Mouse (Mus musculus): ENCODE results near the gene Dcpp1. TPM values are rescaled to one million over a fixed set of nuclear protein-coding genes. Genes with fewer than 3 reads are reported as not detected.

The Dcpp1 gene
- total and polyA plus RNA-seq, 2 experiments from 2014 or later, result not detected

DNA sequence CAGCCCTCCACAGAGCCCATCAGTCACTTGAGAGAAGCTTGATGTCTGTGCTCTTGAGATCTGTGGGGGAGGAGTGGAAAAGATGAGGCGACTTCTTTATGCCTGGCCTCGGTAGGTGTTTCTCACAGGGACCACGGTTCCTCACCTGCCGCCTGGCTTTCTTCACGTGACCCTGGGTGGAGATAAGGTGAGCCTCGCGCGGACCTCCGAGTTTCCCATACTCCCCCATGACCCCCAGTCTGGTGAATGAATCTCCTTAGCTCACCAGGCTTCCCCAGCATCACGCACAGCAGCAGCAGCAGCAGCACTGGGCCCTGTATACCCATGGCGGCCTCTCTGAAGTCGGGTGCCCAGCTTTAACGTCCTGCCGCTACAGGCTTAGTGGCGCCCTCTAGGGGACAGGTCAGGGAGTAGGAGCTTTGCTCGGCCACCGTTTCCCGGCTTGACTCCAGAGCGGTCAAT lies 36.8 kb upstream of the Dcpp1 start, which contains the start of the genes Prss32 and Prss41:
Gene Prss32 (plus strand): TSS at position 44 of the 462 bp plus-strand sequence.
Gene Prss41 (minus strand): TSS at position 361 of the 462 bp plus-strand sequence.
- ATAC-seq (ENCODE audit: insufficient read depth, low read depth), result no peak
- Histone ChIP-seq H3K4me3 (ENCODE audit: low read depth, low read length) (no peak within 1 kb of the TSS), H3K9me3 (replicated peaks; ENCODE audit: control insufficient read depth, low read length) (no peaks in the 10 kb centered on the region), H3K36me3 (replicated peaks; ENCODE audit: control insufficient read depth, insufficient read depth, low read length) (no peaks in the 10 kb centered on the region), H3K4me2 (ENCODE audit: low read depth, low read length) (no peak within 1 kb of the TSS), H3K27ac (ENCODE audit: low read depth) (no peak within 1 kb of the TSS), H3K9ac (replicated peaks; ENCODE audit: low read depth, low read length) (no peak within 1 kb of the TSS), H3K27me3 (ENCODE audit: control insufficient read depth, insufficient read depth, low read length) (no peaks in the 10 kb centered on the region), H3K4me1 (ENCODE audit: control insufficient read depth, insufficient read depth) (no peaks in the 10 kb centered on the region)
- no peak for TF ChIP-seq EP300 (IDR thresholded peaks at IDR 0.05; ENCODE audit: low read depth)
- TF ChIP-seq CTCF (IDR thresholded peaks at IDR 0.05; ENCODE audit: low read depth), result peak; percentile 35
- WGBS, result 13% methylated on average over 19 of the region's 19 CpGs
- no peak for DNase-seq (ENCODE audit: low spot score)

- TF ChIP-seq EP300 (IDR thresholded peaks at IDR 0.05; ENCODE audit: low read depth) (no peak), CTCF (IDR thresholded peaks at IDR 0.05; ENCODE audit: low read depth) (0 out of 2 replicates have a peak, but pooled peaks have one; percentile 6)
- Histone ChIP-seq H3K4me2 (ENCODE audit: low read depth, low read length) (no peak overlapping the region), H3K9ac (replicated peaks; ENCODE audit: low read depth, low read length) (no peak overlapping the region), H3K4me1 (ENCODE audit: control insufficient read depth, insufficient read depth) (peaks cover 3% of the 10 kb centered on the region; the same call in 1 of the 2 replicates), H3K9me3 (replicated peaks; ENCODE audit: control insufficient read depth, low read length) (no peaks in the 10 kb centered on the region), H3K27ac (ENCODE audit: low read depth) (no peak overlapping the region), H3K4me3 (ENCODE audit: low read depth, low read length) (no peak overlapping the region), H3K36me3 (replicated peaks; ENCODE audit: control insufficient read depth, insufficient read depth, low read length) (no peaks in the 10 kb centered on the region), H3K27me3 (ENCODE audit: control insufficient read depth, insufficient read depth, low read length) (no peaks in the 10 kb centered on the region)
- no peak for DNase-seq (ENCODE audit: low spot score)
- no peak for ATAC-seq (ENCODE audit: insufficient read depth, low read depth)
- 56% methylated on average over 2 of the region's 2 CpGs for WGBS
These were observed 30.6 kb upstream of the Dcpp1 start for GRCm38 (mm10) chr17:23850028-23850427.

GRCm38 (mm10) chr17:23850853-23851749 lies 29.6 kb upstream of the Dcpp1 start:
- H3K36me3 ChIP-seq (replicated peaks; ENCODE audit: control insufficient read depth, insufficient read depth, low read length), result no peaks in the 10 kb centered on the region
- ATAC-seq (ENCODE audit: insufficient read depth, low read depth), result no peak; the same call in 1 of the 2 replicates
- no peak overlapping the region for H3K27ac ChIP-seq (ENCODE audit: low read depth)
- H3K9ac ChIP-seq (replicated peaks; ENCODE audit: low read depth, low read length), result no peak overlapping the region
- DNase-seq (ENCODE audit: low spot score), result peak; percentile 50
- TF ChIP-seq CTCF (IDR thresholded peaks at IDR 0.05; ENCODE audit: low read depth) (peak; percentile 81), EP300 (IDR thresholded peaks at IDR 0.05; ENCODE audit: low read depth) (no peak)
- WGBS, result 45% methylated on average over 18 of the region's 19 CpGs
- H3K4me3 ChIP-seq (ENCODE audit: low read depth, low read length), result no peak overlapping the region
- no peaks in the 10 kb centered on the region for H3K9me3 ChIP-seq (replicated peaks; ENCODE audit: control insufficient read depth, low read length)
- no peak overlapping the region for H3K4me2 ChIP-seq (ENCODE audit: low read depth, low read length)
- H3K27me3 ChIP-seq (ENCODE audit: control insufficient read depth, insufficient read depth, low read length), result no peaks in the 10 kb centered on the region
- peaks cover 3% of the 10 kb centered on the region; the same call in 1 of the 2 replicates for H3K4me1 ChIP-seq (ENCODE audit: control insufficient read depth, insufficient read depth)

GRCm38 (mm10) chr17:23853292-23853691 lies 27.4 kb upstream of the Dcpp1 start:
- peaks cover 3% of the 10 kb centered on the region; the same call in 1 of the 2 replicates for H3K4me1 ChIP-seq (ENCODE audit: control insufficient read depth, insufficient read depth)
- H3K9me3 ChIP-seq (replicated peaks; ENCODE audit: control insufficient read depth, low read length), result no peaks in the 10 kb centered on the region
- no peak overlapping the region for H3K4me3 ChIP-seq (ENCODE audit: low read depth, low read length)
- ATAC-seq (ENCODE audit: insufficient read depth, low read depth), result no peak
- no peak for DNase-seq (ENCODE audit: low spot score)
- WGBS, result 40% methylated on average over 5 of the region's 5 CpGs
- no peaks in the 10 kb centered on the region for H3K27me3 ChIP-seq (ENCODE audit: control insufficient read depth, insufficient read depth, low read length)
- H3K9ac ChIP-seq (replicated peaks; ENCODE audit: low read depth, low read length), result no peak overlapping the region
- H3K4me2 ChIP-seq (ENCODE audit: low read depth, low read length), result no peak overlapping the region
- H3K27ac ChIP-seq (ENCODE audit: low read depth), result no peak overlapping the region
- TF ChIP-seq EP300 (IDR thresholded peaks at IDR 0.05; ENCODE audit: low read depth) (no peak), CTCF (IDR thresholded peaks at IDR 0.05; ENCODE audit: low read depth) (peak; percentile 61)
- no peaks in the 10 kb centered on the region for H3K36me3 ChIP-seq (replicated peaks; ENCODE audit: control insufficient read depth, insufficient read depth, low read length)

DNA sequence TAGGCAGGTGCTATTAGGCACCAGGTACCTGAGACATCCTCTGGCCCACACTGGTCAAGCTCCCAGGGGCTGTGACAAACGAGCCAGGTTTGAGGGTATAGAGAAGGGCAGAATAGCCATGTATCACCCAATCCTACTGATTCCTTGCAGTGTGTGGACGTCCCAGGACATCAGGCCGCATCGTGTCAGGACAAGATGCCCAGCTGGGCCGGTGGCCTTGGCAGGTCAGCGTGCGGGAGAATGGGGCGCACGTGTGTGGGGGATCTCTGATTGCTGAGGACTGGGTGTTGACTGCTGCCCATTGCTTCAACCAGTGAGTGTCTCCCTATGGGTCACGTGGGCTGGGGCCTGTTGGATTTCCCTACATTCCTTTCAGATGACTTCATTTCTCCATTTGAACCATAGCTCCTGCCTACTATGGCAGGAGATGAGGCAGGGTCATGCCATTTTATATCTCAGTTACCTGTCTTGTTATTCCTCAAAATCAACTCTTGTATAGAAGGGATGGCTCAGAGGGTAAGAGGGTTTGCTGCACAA lies 26.4 kb upstream of the Dcpp1 start:
- peaks cover 3% of the 10 kb centered on the region; the same call in 1 of the 2 replicates for H3K4me1 ChIP-seq (ENCODE audit: control insufficient read depth, insufficient read depth)
- no peaks in the 10 kb centered on the region for H3K36me3 ChIP-seq (replicated peaks; ENCODE audit: control insufficient read depth, insufficient read depth, low read length)
- DNase-seq (ENCODE audit: low spot score), result peak; percentile 17
- H3K9ac ChIP-seq (replicated peaks; ENCODE audit: low read depth, low read length), result no peak overlapping the region
- peak; percentile 72 for ATAC-seq (ENCODE audit: insufficient read depth, low read depth)
- WGBS, result 43% methylated on average over 10 of the region's 10 CpGs
- no peak overlapping the region for H3K27ac ChIP-seq (ENCODE audit: low read depth)
- TF ChIP-seq CTCF (IDR thresholded peaks at IDR 0.05; ENCODE audit: low read depth) (no peak), EP300 (IDR thresholded peaks at IDR 0.05; ENCODE audit: low read depth) (no peak)
- no peaks in the 10 kb centered on the region for H3K9me3 ChIP-seq (replicated peaks; ENCODE audit: control insufficient read depth, low read length)
- H3K27me3 ChIP-seq (ENCODE audit: control insufficient read depth, insufficient read depth, low read length), result no peaks in the 10 kb centered on the region
- H3K4me3 ChIP-seq (ENCODE audit: low read depth, low read length), result no peak overlapping the region
- no peak overlapping the region for H3K4me2 ChIP-seq (ENCODE audit: low read depth, low read length)
